Mouse (Mus musculus): ENCODE measurements around the gene Sf3b3.
"Not testable (repeated sequence)": the region's sequence is repeated elsewhere in the genome, so short reads cannot be mapped to it uniquely, and the experiment has no call there.

Gene Sf3b3

DNA sequence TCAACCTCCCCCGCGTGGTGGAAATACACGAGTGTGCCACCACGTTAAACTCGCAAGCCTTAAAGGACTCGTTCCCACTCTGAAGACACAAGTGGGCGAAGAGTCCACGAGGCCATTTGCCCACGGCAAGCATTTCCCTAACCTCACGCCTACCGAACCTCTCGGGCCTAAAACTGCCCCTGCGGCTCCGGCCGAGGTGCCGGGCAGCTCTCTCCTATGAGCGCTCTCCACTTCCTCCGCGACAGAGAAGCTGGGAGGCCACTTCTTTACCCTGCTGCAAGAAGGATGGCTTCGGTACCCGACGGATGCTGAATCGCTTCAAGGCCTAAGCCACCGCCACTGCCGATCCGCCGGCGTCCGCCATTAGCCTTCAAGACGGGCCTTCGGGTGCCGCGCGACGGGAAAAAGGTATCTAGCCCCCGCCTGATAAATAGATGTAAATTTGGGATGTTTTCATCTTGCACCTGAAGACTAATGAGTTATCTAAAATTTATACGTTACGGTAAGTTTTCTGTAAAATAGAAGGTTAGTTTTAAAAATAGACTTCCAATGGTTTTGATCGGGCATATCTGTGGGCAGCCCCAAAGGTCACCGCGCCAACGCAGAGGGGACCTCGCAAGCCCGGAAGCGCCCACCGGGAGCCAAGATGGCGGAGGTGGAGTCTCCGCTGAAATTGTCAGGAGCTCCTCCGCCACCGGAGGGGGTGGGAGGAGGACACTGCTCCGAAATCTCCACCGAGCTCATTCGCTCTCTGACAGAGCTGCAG lies at the start of gene Sf3b3, which contains the start of gene Cog4:
TSS of gene Sf3b3 (minus strand) at position 383 of the 766 bp plus-strand sequence.
TSS of gene Cog4 (plus strand) at position 196 of the 766 bp plus-strand sequence.
- DNase-seq = peak; percentile 86

GRCm38 (mm10) chr8:110895812-110896211 lies 49.2 kb upstream of the Sf3b3 start:
- no peak for DNase-seq

- no peak for DNase-seq
Observed at GRCm38 (mm10) chr8:110895254-110895653, 48.7 kb upstream of the Sf3b3 start.

DNA sequence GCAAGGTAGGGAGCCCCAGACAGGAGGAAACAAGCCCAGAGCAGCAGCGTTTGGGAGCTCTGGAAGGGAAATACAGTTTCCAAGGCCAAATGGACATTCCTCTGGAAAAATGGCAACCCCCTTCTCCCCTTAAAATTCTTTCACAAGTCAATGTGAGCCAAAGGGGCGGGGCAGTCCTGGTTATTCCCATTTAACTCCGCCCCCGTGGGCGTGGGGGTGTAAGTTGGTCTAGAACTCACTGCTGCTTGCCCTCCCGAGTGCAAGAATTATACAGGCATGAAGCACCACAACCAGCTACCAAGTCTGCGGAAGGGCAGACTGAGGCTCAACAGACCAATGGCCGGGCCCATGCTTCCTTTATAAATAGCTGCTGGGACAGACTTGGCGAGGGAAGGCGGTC lies 48.3 kb upstream of the Sf3b3 start:
- DNase-seq = no peak

- DNase-seq = no peak
Observed at GRCm38 (mm10) chr8:110892913-110893312, 46.3 kb upstream of the Sf3b3 start.

- no peak for DNase-seq
Observed at GRCm38 (mm10) chr8:110892040-110892439, 45.5 kb upstream of the Sf3b3 start.

DNA sequence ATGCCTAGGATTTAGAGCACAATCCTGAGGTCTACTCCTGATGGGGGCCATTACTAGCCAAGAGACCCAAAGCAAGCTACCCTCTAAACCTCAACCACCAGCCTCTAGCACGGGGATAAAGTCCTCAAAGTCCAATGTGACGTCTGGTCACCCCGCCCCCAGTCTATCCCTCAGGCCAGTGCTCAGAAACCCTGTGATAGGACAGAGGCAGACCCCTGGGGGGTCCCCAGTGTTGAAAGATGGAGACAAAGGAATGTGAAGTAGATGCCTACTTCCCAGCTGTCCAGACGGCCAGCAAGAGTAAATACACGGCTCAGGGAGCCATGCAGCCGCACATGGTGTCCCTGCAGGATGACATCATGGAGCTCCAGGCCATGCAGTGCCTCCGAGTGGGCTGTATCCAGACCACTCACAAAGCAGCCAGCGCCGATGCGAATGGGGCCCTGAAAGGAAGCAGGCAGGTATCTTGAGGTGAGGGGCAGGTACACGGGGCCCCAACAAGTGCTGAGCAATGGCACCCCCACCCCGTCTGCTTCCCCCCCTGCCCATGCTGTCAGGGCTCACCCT lies 43.4 kb upstream of the Sf3b3 start:
- no peak for DNase-seq

DNA sequence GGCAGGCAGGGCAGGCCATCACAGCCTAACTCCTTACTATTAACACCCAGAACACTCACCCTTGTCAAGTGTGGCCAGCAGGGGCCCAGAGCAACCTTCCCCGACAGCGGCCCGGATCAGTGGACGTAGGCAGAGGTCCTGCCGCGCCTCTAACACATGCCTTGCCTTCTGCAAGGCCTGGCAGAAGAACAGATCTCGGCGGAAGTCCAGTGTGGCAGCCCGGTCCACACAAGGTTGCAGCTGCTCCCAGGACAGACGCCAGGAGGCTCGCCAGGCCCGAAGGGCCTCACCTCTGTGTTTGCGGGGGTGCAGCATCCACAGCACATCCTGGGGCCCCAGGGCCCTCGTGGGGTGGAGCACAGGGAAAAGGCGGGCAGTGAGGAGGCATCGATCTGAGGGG lies 42.3 kb upstream of the Sf3b3 start:
- DNase-seq = no peak

- no peak for DNase-seq
Observed at GRCm38 (mm10) chr8:110888441-110888840, 41.9 kb upstream of the Sf3b3 start.

DNA sequence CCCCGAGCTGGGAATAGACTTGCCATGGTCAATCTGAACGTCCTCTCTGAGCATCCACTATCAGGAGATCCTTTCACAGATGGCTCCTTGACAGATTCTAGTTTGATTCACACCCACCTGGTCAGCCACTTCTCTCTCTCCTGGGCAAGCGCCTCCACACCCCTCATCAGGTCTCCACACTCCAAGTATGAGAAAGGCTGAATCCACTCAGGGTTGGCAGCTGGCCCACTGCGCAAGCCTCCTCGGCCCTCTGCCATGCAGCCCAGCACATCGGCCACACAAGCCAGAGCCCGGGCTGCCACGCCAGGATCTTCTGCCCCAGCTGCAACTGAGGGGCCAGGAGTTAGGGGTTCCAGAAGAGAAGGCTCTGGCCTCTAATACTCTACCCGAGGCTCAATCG lies 41.0 kb upstream of the Sf3b3 start:
- DNase-seq = no peak

DNA sequence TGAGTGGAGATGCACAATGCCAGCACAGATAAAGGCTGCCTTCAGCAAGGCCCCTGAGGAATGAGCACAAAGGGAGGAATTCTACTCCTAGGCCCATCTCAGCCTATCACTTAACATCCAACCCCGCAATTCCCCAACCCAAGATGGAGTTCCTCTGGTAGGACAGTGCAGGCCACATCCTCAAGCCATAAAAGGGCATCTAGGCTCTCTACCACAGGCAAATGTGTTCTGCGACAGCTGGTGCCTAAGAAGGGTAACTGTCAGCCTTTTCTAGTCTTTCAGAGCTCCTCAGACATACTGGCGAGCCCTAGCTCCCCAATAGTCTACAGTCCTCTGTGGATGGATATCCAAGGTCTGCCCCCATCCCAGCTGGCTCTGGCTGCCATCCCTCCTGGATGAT lies 40.0 kb upstream of the Sf3b3 start:
- DNase-seq = no peak

DNA sequence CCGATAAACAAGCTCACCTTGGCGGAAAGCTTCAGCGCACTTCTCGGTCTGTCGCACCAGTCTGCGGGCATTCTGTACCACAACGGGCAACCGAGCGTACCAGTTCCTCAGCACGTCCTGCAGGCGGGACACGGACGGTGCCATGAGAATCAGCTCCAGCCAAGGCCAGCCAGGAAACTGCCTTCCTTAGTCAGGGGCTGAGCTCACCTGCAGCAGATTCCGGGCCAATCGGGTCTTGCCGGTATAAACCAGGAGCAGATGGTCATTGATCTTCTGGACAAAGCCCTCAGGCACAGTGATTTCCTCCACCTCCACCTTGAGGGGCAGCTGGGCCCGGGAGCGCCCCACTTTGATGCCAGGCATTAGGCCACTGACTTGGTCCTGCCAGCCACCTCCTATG lies 37.2 kb upstream of the Sf3b3 start:
- DNase-seq = no peak

DNA sequence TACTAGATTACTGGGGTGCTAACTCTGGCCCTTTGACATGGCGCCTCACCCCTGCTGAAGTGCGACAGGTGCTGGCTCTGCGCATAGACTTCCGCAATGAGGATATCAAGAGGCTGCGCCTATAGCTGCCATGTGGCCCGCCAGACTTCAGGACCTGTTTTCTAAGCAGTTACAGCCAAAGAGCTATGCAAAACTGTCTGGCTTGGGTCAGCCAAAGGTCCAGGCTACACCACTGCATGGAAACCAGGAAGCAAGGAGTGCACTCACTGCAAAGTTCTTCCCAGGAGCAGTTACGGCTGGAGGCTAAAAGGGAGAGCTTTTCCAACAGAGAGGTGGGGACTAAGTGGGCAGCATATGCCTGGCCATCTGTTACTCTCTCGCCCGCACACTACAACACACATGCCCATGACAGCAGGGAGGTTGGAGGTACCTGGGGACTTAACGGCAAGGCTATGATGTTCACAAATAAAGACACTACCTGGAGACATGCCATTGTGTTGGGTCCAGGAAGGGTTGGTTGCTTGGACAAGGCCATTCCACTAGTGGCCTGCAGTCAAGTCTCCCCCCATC lies 35.2 kb upstream of the Sf3b3 start:
- DNase-seq = no peak

DNA sequence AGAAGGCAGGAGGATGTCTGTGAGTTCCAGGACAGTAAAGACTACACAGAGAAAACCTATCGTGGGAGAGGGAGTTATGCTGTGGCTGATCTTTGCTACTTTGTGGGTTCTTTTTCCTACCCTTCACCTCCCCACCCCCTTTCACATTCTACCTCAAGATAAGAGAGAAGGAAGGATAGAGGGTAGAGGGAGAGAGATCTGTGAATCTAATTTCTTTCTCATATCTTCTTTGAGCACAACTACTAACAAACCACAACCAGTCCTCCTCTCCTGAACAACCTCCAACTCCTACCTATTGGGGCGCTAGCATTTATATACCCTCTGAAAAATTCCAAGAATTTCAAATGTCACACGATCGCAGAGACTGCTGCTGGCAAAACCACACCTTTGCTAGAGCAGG lies 31.3 kb upstream of the Sf3b3 start:
- no peak for DNase-seq

- DNase-seq = no peak
Observed at GRCm38 (mm10) chr8:110870501-110870900, 23.9 kb upstream of the Sf3b3 start.

DNA sequence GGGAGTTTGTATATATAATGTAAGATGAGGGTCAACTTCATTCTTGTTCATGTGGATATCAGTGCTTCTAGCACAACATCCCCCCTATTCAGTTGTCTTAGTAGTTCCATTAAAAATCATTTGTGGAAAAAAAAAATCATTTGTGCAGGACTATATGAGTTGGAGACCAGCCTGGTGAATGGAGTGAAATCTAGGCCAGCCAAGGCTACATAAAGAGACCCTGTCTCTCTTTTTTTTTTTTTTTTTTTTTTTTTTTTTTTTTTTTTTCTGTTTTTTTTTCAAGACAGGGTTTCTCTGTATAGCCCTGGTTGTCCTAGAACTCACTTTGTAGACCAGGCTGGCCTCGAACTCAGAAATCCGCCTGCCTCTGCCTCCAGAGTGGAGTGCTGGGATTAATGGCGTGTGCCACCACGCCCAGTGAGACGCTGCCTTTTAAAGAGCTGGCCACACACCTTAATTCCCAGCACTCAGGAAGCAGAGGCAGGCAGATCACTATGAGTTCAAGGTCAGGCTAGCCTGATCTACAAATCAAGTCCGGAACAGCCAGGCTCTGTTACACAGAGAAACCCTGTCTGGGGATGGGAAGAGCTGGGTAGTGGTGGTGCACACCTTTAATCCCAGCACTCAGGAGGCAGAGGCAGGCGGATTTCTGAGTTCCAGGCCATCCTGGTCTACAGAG lies 14.9 kb upstream of the Sf3b3 start:
- DNase-seq = not testable (repeated sequence)

GRCm38 (mm10) chr8:110859651-110860501 lies 13.3 kb upstream of the Sf3b3 start:
- no peak for DNase-seq

- no peak for DNase-seq
Observed at GRCm38 (mm10) chr8:110856760-110857461, 10.3 kb upstream of the Sf3b3 start.

GRCm38 (mm10) chr8:110856073-110856472 lies 9.5 kb upstream of the Sf3b3 start:
- DNase-seq = not testable (repeated sequence)

DNA sequence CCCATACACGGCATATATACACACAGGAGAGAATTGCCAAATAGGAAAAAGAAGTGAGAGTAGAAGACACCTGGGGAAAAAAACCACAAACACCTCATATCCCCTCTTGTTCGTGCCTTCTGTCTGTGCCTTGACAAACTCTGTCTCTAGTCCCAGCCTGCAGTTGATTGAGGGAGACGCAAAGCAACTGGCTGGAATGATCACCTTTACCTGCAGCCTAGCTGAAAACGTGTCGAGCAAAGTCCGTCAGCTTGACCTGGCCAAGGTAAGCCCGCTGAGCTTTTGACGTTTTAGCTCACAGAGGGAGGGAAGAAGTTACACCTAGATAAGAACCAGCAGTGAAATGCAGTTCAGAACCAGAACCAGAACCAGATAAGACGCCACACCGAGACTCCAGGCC lies 4.6 kb upstream of the Sf3b3 start:
- DNase-seq = no peak

- DNase-seq = no peak
Observed at GRCm38 (mm10) chr8:110847645-110848495, 1.3 kb upstream of the Sf3b3 start.

Data from lung, postnatal 14 days (tissue).